Mouse (Mus musculus): ENCODE results near the gene H2-Ob. TPM values are rescaled to one million over a fixed set of nuclear protein-coding genes. Genes with fewer than 3 reads are reported as not detected.

H2-Ob gene
- total and polyA plus RNA-seq, 3 experiments: 13.7 to 31.9 (median 19.9) TPM

DNA sequence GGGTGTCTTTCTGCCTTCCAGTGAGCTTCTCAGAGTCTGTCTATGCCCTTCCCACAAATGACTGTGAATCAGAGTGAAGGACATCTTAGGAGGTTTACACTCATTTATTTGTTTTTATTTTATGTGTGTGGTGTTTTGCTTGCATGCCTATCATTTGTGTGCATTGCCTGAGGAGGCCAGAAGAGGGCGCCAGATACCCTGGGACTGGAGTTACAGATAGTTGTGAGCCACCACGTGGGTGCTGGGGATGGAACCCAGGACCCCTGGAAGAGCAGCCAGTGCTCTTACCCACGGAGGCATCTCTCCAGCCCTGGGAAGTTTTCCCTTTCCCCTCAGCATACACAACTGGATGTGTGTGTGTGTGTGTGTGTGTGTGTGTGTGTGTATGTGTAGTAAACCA, 29.0 kb upstream of the H2-Ob start:
- Histone ChIP-seq H3K79me2 (replicated peaks; ENCODE audit: control insufficient read depth, extremely low read depth, insufficient read depth, poor library complexity, severe bottlenecking) (peaks cover 23% of the 10 kb centered on the region), H3K9ac (ENCODE audit: insufficient read depth, low read depth) (no peak overlapping the region), H3K36me3 (replicated peaks in 1 of 2; ENCODE audit: control insufficient read depth in 1 of 2, insufficient read depth in 1 of 2, low read length in 1 of 2) (peaks cover 67 to 80% of the 10 kb centered on the region in 2 experiments), H3K4me1 (ENCODE audit: control insufficient read depth in 1 of 2, insufficient read depth in 2 of 2) (peaks cover 6 to 25% of the 10 kb centered on the region in 2 experiments), H3K27me3 (replicated peaks) (no peaks in the 10 kb centered on the region), H3K4me3 (replicated peaks in 1 of 3; ENCODE audit: low read depth in 2 of 3, low read length in 2 of 3, poor library complexity in 1 of 3) (no peak overlapping the region), H3K9me3 (replicated peaks; ENCODE audit: low read length) (peaks cover 8% of the 10 kb centered on the region), H3K4me2 (ENCODE audit: insufficient read depth, low read depth, poor library complexity, severe bottlenecking) (no peak overlapping the region), H3K27ac (ENCODE audit: insufficient read depth, low read depth) (no peak overlapping the region)
- TF ChIP-seq RAD21 (IDR thresholded peaks at IDR 0.05; ENCODE audit: low read depth, low read length) (no peak), CTCF (conservative IDR thresholded peaks at IDR 0.05 in 1 of 2, IDR thresholded peaks at IDR 0.05 in 1 of 2; ENCODE audit: low read depth in 2 of 2, low read length in 2 of 2) (peak; percentile 27 to 45; a peak in 3 of 4 replicates)
- dilution Hi-C loops (cut with MboI; ENCODE audit: extremely low pct_ligation_motif_present, extremely low pct_unique_long_range_greater_than_20kb, low sequenced_read_pairs) (no loop called here), in situ Hi-C loops (cut with MboI; ENCODE audit: low pct_ligation_motif_present, low pct_unique_long_range_greater_than_20kb, low sequenced_read_pairs) (loop anchor here (5.0 kb wide), 1 partner anchor 32 kb away; no protein-coding TSS in a partner anchor)
- no peak for DNase-seq (ENCODE audit: extremely low read depth)

DNA sequence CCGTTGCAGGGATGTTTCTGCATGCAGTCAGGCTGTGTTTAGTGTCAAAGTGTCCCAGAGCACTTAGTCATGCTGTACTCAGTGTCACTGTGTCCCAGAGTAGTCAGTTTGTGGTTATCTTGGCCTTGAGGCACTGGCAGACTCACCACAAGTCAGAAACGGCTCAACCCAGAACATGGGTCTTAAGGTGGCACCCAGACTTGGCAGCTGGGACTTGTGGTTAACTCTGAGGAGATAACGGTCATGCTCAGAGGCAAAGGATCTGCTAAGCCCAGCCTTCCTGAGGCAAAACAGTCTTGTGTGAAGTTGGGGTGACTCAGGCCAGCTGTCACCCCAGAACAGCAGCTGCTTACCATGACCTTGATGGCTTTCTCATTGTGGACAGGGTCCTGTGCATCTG, 28.1 kb upstream of the H2-Ob start:
- dilution Hi-C loops (cut with MboI; ENCODE audit: extremely low pct_ligation_motif_present, extremely low pct_unique_long_range_greater_than_20kb, low sequenced_read_pairs): no loop called here
- Histone ChIP-seq H3K4me3 (replicated peaks in 1 of 3; ENCODE audit: low read depth in 2 of 3, low read length in 2 of 3, poor library complexity in 1 of 3) (no peak overlapping the region), H3K4me2 (ENCODE audit: insufficient read depth, low read depth, poor library complexity, severe bottlenecking) (no peak overlapping the region), H3K27me3 (replicated peaks) (no peaks in the 10 kb centered on the region), H3K9ac (ENCODE audit: insufficient read depth, low read depth) (no peak overlapping the region), H3K27ac (ENCODE audit: insufficient read depth, low read depth) (no peak overlapping the region), H3K9me3 (replicated peaks; ENCODE audit: low read length) (peaks cover 8% of the 10 kb centered on the region), H3K36me3 (replicated peaks in 1 of 2; ENCODE audit: control insufficient read depth in 1 of 2, insufficient read depth in 1 of 2, low read length in 1 of 2) (peaks cover 72 to 89% of the 10 kb centered on the region in 2 experiments), H3K79me2 (replicated peaks; ENCODE audit: control insufficient read depth, extremely low read depth, insufficient read depth, poor library complexity, severe bottlenecking) (peaks cover 14% of the 10 kb centered on the region), H3K4me1 (ENCODE audit: control insufficient read depth in 1 of 2, insufficient read depth in 2 of 2) (peaks cover 6 to 25% of the 10 kb centered on the region in 2 experiments)
- in situ Hi-C loops (cut with MboI; ENCODE audit: low pct_ligation_motif_present, low pct_unique_long_range_greater_than_20kb, low sequenced_read_pairs): loop anchor here (5.0 kb wide), 1 partner anchor 33 kb away; no protein-coding TSS in a partner anchor
- DNase-seq (ENCODE audit: extremely low read depth): no peak
- TF ChIP-seq MEF2A (IDR thresholded peaks at IDR 0.05; ENCODE audit: borderline replicate concordance, low read depth, low read length) (no peak), PAX5 (IDR thresholded peaks at IDR 0.05; ENCODE audit: low read length) (no peak), GABPA (IDR thresholded peaks at IDR 0.05; ENCODE audit: insufficient replicate concordance, low read depth, low read length) (no peak), TCF12 (IDR thresholded peaks at IDR 0.05; ENCODE audit: low read depth, low read length) (no peak), ZKSCAN1 (IDR thresholded peaks at IDR 0.05; ENCODE audit: borderline replicate concordance, low read depth, low read length) (no peak), JUN (IDR thresholded peaks at IDR 0.05; ENCODE audit: insufficient read depth, low read depth, low read length) (no peak), NELFE (IDR thresholded peaks at IDR 0.05; ENCODE audit: low read depth, low read length) (no peak), ZC3H11A (IDR thresholded peaks at IDR 0.05; ENCODE audit: low read depth, low read length) (no peak), ETS1 (conservative IDR thresholded peaks at IDR 0.05; ENCODE audit: low read depth, low read length) (no peak), CHD1 (IDR thresholded peaks at IDR 0.05; ENCODE audit: low read depth, low read length) (no peak), EP300 (IDR thresholded peaks at IDR 0.05; ENCODE audit: low read length) (no peak), ZMIZ1 (IDR thresholded peaks at IDR 0.05; ENCODE audit: low read depth, low read length) (no peak), CHD2 (IDR thresholded peaks at IDR 0.05; ENCODE audit: low read length) (no peak)

All from CH12.LX (cell line).